Mouse (Mus musculus) MEL (cell line): Measurements from ENCODE around the gene Pidd1. TPM values are rescaled to one million over a fixed set of nuclear protein-coding genes. Genes with fewer than 3 reads are reported as not detected.

ENCODE experiments used
- DNase-seq: peaks from one replicate; pipeline ENCODE4 v3.0.0; 2011; ENCODE audit warnings: low read depth, low spot score
- H3K27ac ChIP-seq: 2 replicates; pipeline ENCODE4 v1.5.1; 2012; ENCODE audit warnings: low read depth, mild to moderate bottlenecking, control low read depth, low read length, moderate library complexity; ENCODE audit not compliant: control insufficient read depth
- H3K27me3 ChIP-seq, 2 experiments: fragments of 150-350 bp in 1 of 2; sonication (generic) in 1 of 2; 2 replicates each; pipeline ENCODE4 v1.6.1; 2012; ENCODE audit warnings: low read length in 2 of 2, mild to moderate bottlenecking in 2 of 2, improper control_type of control experiment in 1 of 2, moderate library complexity in 1 of 2; ENCODE audit not compliant: insufficient read depth in 2 of 2, control insufficient read depth in 1 of 2
- H3K36me3 ChIP-seq, 2 experiments: 2 replicates each; pipeline ENCODE4 v1.6.1; 2012 to 2014; ENCODE audit warnings: low read length in 2 of 2, improper control_type of control experiment in 1 of 2, inconsistent platforms in 1 of 2, mild to moderate bottlenecking in 1 of 2; ENCODE audit not compliant: insufficient read depth in 2 of 2, control insufficient read depth in 1 of 2
- H3K4me1 ChIP-seq, 2 experiments: fragments of 150-350 bp in 1 of 2; sonication (generic) in 1 of 2; 2 replicates each; pipeline ENCODE4 v1.6.1; 2012; ENCODE audit warnings: low read length in 2 of 2, improper control_type of control experiment in 1 of 2, mild to moderate bottlenecking in 1 of 2; ENCODE audit not compliant: insufficient read depth in 2 of 2, control insufficient read depth in 1 of 2
- H3K4me3 ChIP-seq, 2 experiments: fragments of 150-350 bp in 1 of 2; sonication (generic) in 1 of 2; 2 replicates each; pipeline ENCODE4 v1.5.1; 2012; ENCODE audit warnings: low read depth in 2 of 2, low read length in 2 of 2, mild to moderate bottlenecking in 2 of 2, moderate library complexity in 2 of 2, control low read depth in 1 of 2, improper control_type of control experiment in 1 of 2; ENCODE audit not compliant: control insufficient read depth in 1 of 2, insufficient read depth in 1 of 2
- H3K79me2 ChIP-seq: 2 replicates; pipeline ENCODE4 v1.6.1; 2012; ENCODE audit warnings: mild to moderate bottlenecking, low read length, moderate library complexity; ENCODE audit not compliant: control insufficient read depth, poor library complexity, insufficient read depth
- H3K9ac ChIP-seq: 2 replicates; pipeline ENCODE4 v1.6.1; 2012; ENCODE audit warnings: low read depth, mild to moderate bottlenecking, control low read depth, low read length, moderate library complexity; ENCODE audit not compliant: control insufficient read depth, poor library complexity, severe bottlenecking
- H3K9me3 ChIP-seq: fragments of 150-350 bp; sonication (generic); replicated peaks from 2 replicates; pipeline ENCODE4 v1.6.1; 2012; ENCODE audit warnings: mild to moderate bottlenecking, low read length, improper control_type of control experiment, moderate library complexity; ENCODE audit not compliant: insufficient read depth
- GATA1 ChIP-seq: IDR thresholded peaks from 2 replicates; pipeline ENCODE4 v1.6.1; 2011; ENCODE audit warnings: low read depth, low read length, improper control_type of control experiment
- HCFC1 ChIP-seq: IDR thresholded peaks from 2 replicates; pipeline ENCODE4 v1.6.1; 2012; ENCODE audit warnings: low read depth, mild to moderate bottlenecking, inconsistent platforms, low read length, improper control_type of control experiment, moderate library complexity
- JUND ChIP-seq: IDR thresholded peaks from 2 replicates; pipeline ENCODE4 v1.6.1; 2011; ENCODE audit warnings: low read depth, mild to moderate bottlenecking, improper control_type of control experiment, low read length
- MAZ ChIP-seq: IDR thresholded peaks from 2 replicates; pipeline ENCODE4 v1.6.1; 2012; ENCODE audit warnings: low read depth, mild to moderate bottlenecking, inconsistent platforms, low read length, improper control_type of control experiment
- POLR2AphosphoS2 ChIP-seq: IDR thresholded peaks from 2 replicates; pipeline ENCODE4 v1.6.1; 2011; ENCODE audit warnings: low read length, improper control_type of control experiment
- RCOR1 ChIP-seq: IDR thresholded peaks from 2 replicates; pipeline ENCODE4 v1.6.1; 2012; ENCODE audit warnings: low read depth, mild to moderate bottlenecking, inconsistent platforms, low read length, improper control_type of control experiment
- TAL1 ChIP-seq: IDR thresholded peaks from 2 replicates; pipeline ENCODE4 v1.6.1; 2012; ENCODE audit warnings: mild to moderate bottlenecking, inconsistent platforms, low read length, moderate library complexity, mixed read lengths
- USF1 ChIP-seq: IDR thresholded peaks from 2 replicates; pipeline ENCODE4 v1.6.1; 2014; ENCODE audit warnings: low read depth, mild to moderate bottlenecking, inconsistent platforms, low read length, improper control_type of control experiment, moderate library complexity
- polyA plus RNA-seq, 2 experiments: library from polyadenylated mRNA; stranded (reverse) in 1 of 2; unstranded in 1 of 2; fragments of >175 nt in 1 of 2; fragments of >200 nt in 1 of 2; gene quantifications; 2 replicates each; pipeline versions ENCODE4 v1.2.1 to v1.2.4; 2012; ENCODE audit warnings: low replicate concordance in 2 of 2, low read depth in 1 of 2; ENCODE audit not compliant: insufficient read length in 2 of 2, insufficient read depth in 1 of 2, missing spikeins in 1 of 2
- total RNA-seq: library from RNA; depleted of rRNA; stranded (reverse); fragments of 300-350 nt; gene quantifications from 2 replicates; pipeline ENCODE4 v1.2.3, GENCODE M21; 2012

Pidd1 gene
- total and polyA plus RNA-seq, 3 experiments = 6.4 to 27.2 TPM; not detected in 1

DNA sequence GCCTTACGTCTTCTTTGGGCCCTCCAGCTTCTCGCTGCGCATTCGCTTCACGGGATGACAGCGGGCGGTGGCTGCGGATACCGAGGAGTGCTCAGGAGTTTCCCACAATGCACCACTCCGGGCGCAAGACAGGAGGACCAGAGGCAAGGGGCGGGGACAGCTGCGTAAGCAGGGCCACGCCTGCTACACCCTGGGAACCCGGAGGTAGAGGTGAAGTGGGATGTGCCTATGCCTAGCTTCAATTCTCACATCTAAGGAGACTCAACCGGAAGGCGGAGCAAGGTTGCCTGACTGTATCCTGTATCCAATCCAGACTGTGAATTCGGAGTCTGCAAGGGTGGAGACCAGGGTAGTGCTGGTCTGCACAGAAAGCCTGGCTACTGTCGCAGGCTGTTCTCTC is 14.5 kb downstream of the Pidd1 start, which contains the start of gene Cend1:
Gene Cend1, minus strand, starts transcription at position 182 of the 400 bp plus-strand sequence.
- 0 out of 2 replicates have a peak, but pooled peaks cover under 1% of the 10 kb centered on the region for H3K79me2 ChIP-seq
- peaks cover 0 to 6% of the 10 kb centered on the region in 2 experiments; a peak in 1 of 4 replicates for H3K4me1 ChIP-seq
- no peak for TF ChIP-seq MAZ
- TF ChIP-seq POLR2AphosphoS2 = peak; percentile 4; the same call in 1 of the 2 replicates
- H3K27me3 ChIP-seq = no peaks in the 10 kb centered on the region
- no peaks in the 10 kb centered on the region for H3K9me3 ChIP-seq
- peaks cover 0 to 4% of the 10 kb centered on the region in 2 experiments; a peak in 2 of 4 replicates for H3K36me3 ChIP-seq
- no peak within 1 kb of the TSS for H3K9ac ChIP-seq
- no peak within 1 kb of the TSS for H3K27ac ChIP-seq
- no peak for DNase-seq
- H3K4me3 ChIP-seq = no peak within 1 kb of the TSS

DNA sequence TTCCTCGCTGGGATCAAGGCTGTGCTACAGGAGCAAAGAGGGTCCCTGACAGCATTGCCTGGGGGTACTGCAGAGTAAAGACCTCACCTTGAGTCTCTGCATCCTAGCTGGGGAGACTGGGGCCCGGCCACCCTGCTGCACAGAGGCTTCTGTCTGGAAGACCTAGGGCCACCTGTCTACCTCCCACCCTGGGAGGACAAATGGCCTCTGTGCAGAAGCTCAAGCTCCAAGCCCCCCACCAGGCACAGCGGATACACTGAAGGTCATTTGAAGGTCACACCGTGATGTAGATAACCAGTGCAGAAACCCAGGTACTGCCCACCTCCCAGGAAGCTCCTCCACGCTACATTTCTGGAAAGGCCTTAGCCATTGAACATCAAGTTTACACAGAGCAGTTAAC is 15.1 kb downstream of the Pidd1 start:
- DNase-seq = no peak
- no peak for TF ChIP-seq GATA1
- no peak for TF ChIP-seq POLR2AphosphoS2
- no peak for TF ChIP-seq RCOR1
- no peak overlapping the region for H3K9ac ChIP-seq
- no peaks in the 10 kb centered on the region for H3K27me3 ChIP-seq
- no peaks in the 10 kb centered on the region for H3K79me2 ChIP-seq
- H3K4me3 ChIP-seq = no peak overlapping the region
- H3K4me1 ChIP-seq = peaks cover 0 to 6% of the 10 kb centered on the region in 2 experiments; a peak in 1 of 4 replicates
- no peaks in the 10 kb centered on the region for H3K9me3 ChIP-seq
- no peak overlapping the region for H3K27ac ChIP-seq
- peaks cover 0 to 4% of the 10 kb centered on the region in 2 experiments; a peak in 1 of 4 replicates for H3K36me3 ChIP-seq

DNA sequence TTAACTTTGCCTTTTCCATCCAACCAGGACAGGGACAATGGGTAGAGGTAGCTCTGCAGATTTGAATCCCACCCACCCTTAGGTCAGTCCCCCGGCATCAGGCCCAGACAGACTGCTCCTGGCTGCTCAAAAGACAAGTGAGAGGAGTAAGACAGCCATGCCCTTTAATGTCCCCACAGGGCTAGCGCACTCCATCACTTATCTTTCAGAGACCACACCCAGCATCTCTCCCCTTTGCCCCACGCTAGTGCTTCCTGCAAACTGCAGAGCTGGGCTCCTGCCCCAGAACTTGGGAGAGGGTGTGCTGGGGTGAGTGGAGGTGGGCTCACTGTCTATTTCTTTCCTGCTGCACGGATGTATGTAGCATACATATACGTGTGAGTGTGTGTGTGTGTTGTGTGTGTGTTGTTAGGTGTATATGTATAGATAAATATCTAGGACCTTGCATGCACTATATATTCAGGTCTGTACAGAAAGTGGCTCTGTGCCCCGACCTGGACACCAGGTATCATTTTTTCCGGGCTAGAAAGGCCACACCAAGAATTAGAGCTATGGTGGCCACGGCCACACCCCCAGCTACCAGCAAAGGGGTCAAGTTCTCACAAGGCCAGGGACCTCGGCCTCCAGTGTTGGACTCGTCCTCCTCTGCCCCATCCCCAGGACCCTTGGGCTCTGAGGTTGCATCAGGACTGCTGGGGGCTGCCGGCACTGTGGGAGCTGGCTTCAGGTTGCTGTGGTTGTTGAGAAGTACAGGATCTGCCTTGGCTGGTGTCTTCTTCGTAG is 16.7 kb downstream of the Pidd1 start:
- Histone ChIP-seq H3K9me3 (no peaks in the 10 kb centered on the region), H3K36me3 (peaks cover 0 to under 1% of the 10 kb centered on the region in 2 experiments; a peak in 1 of 4 replicates), H3K27ac (no peak overlapping the region), H3K4me1 (peaks cover 0 to 3% of the 10 kb centered on the region in 2 experiments; a peak in 1 of 4 replicates), H3K9ac (no peak overlapping the region), H3K79me2 (no peaks in the 10 kb centered on the region), H3K4me3 (no peak overlapping the region), H3K27me3 (no peaks in the 10 kb centered on the region; a peak in 1 of 4 replicates)
- no peak for DNase-seq
- TF ChIP-seq TAL1 = no peak
- TF ChIP-seq USF1 = no peak

DNA sequence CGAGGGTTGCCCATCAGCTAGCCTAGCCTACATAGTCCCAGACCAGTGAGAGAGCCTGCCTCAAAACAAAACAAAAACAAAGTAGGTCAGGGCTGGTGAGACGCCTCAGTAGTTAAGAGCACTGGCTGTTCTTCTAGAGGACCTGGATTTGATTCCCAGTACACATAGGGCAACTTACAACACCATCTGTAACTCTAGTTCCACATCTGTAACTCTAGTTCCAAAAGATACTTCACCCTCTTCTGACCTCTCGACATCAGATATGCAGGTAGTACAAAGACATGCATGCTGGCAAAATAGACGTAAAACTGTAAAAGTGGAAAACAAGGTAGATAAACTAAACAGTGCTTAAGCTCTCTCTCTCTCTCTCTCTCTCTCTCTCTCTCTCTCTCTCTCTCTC is 20.0 kb downstream of the Pidd1 start:
- H3K36me3 ChIP-seq = peaks cover 0 to 1% of the 10 kb centered on the region in 2 experiments; a peak in 1 of 4 replicates

More for the DNA sequence above, 20.0 kb downstream of the Pidd1 start:
- no peak for TF ChIP-seq HCFC1
- TF ChIP-seq JUND = 0 out of 2 replicates have a peak, but pooled peaks have one; percentile 71
- Histone ChIP-seq H3K4me1 (peaks cover under 1 to 4% of the 10 kb centered on the region in 2 experiments; a peak in 3 of 4 replicates), H3K4me3 (no peak overlapping the region), H3K9ac (no peak overlapping the region), H3K79me2 (no peaks in the 10 kb centered on the region), H3K27me3 (no peaks in the 10 kb centered on the region; a peak in 1 of 4 replicates), H3K27ac (no peak overlapping the region), H3K9me3 (no peaks in the 10 kb centered on the region)
- DNase-seq = no peak
